Mouse (Mus musculus) heart, adult 2 months (tissue): ENCODE results near the gene Tpst1. TPM values are rescaled to one million over a fixed set of nuclear protein-coding genes. Genes with fewer than 3 reads are reported as not detected.

Experiments
- DNase-seq, 2 experiments: peaks; one replicate each; pipeline ENCODE4 v3.0.0; 2021
- H3K27ac ChIP-seq: fragments of 200-600 bp; 2 replicates; pipeline ENCODE4 v1.8.1; 2022
- H3K27me3 ChIP-seq: fragments of 200-500 bp; 2 replicates; pipeline ENCODE4 v1.6.1; 2012; ENCODE audit warnings: mild to moderate bottlenecking, low read length, inconsistent platforms, mixed read lengths; ENCODE audit not compliant: control insufficient read depth, insufficient read depth
- H3K36me3 ChIP-seq: fragments of 200-500 bp; 2 replicates; pipeline ENCODE4 v1.6.1; 2012; ENCODE audit warnings: low read length, inconsistent platforms; ENCODE audit not compliant: control insufficient read depth, insufficient read depth
- H3K4me1 ChIP-seq: fragments of 200-500 bp; 2 replicates; pipeline ENCODE4 v1.6.1; 2011; ENCODE audit warnings: low read length; ENCODE audit not compliant: control insufficient read depth, insufficient read depth
- H3K4me3 ChIP-seq: fragments of 200-600 bp; 2 replicates; pipeline ENCODE4 v1.8.1; 2022
- H3K79me2 ChIP-seq: fragments of 200-500 bp; replicated peaks from 2 replicates; pipeline ENCODE4 v1.6.1; 2012; ENCODE audit warnings: mild to moderate bottlenecking, inconsistent platforms, low read length, moderate library complexity, mixed read lengths; ENCODE audit not compliant: control insufficient read depth, insufficient read depth
- H3K9ac ChIP-seq: fragments of 200-500 bp; 2 replicates; pipeline ENCODE4 v1.6.1; 2012; ENCODE audit warnings: low read depth, mild to moderate bottlenecking, control low read depth, inconsistent platforms, low read length, mixed read lengths
- CTCF ChIP-seq: fragments of 200-600 bp; IDR thresholded peaks from 2 replicates; pipeline ENCODE4 v1.8.1; 2022; ENCODE audit warnings: antibody characterized with exemption, mild to moderate bottlenecking, moderate library complexity
- EP300 ChIP-seq: fragments of 200-500 bp; IDR thresholded peaks from 2 replicates; pipeline ENCODE4 v1.6.1; 2011; ENCODE audit warnings: low read depth, low read length, control low read depth; ENCODE audit not compliant: insufficient read depth
- POLR2A ChIP-seq: fragments of 200-500 bp; IDR thresholded peaks from 2 replicates; pipeline ENCODE4 v1.6.1; 2011; ENCODE audit warnings: mild to moderate bottlenecking, low read depth, low read length, control low read depth; ENCODE audit not compliant: insufficient read depth
- WGBS: fragments of 180-500 bp; shearing (Covaris S2); methylation state at CpG from one replicate; pipeline ENCODE4 v1.1.7; 2018; 5-methylcytosine and 5-hydroxymethylcytosine counted together
- intact Hi-C: fragments of 180-260 bp; cut with DNase I; formaldehyde crosslinking; loops from one replicate; pipeline ENCODE4 v1.15.1; 2025
- polyA plus RNA-seq: library from polyadenylated mRNA; depleted of rRNA; stranded (reverse); fragments of >200 nt; gene quantifications from 2 replicates; pipeline ENCODE4 v1.2.3, GENCODE M21; 2012; rRNA removed
- total RNA-seq, 2 experiments: library from RNA; stranded (reverse); gene quantifications; 2 replicates each; pipeline ENCODE4 v1.2.3; 2021

Tpst1 gene
- total and polyA plus RNA-seq, 3 experiments: 7.4 to 10.1 (median 9.4) TPM

- Histone ChIP-seq H3K27ac (no peak overlapping the region), H3K4me3 (no peak overlapping the region)
- DNase-seq: no peak
These were observed 107.2 kb downstream of the Tpst1 start for GRCm38 (mm10) chr5:130180362-130180761.

GRCm38 (mm10) chr5:130181740-130182540 lies 108.8 kb downstream of the Tpst1 start:
- intact Hi-C loops: no loop called here
- Histone ChIP-seq H3K9ac (no peak overlapping the region), H3K27ac (no peak overlapping the region), H3K4me1 (peaks cover 7% of the 10 kb centered on the region), H3K79me2 (peaks cover 2% of the 10 kb centered on the region; the same call in 1 of the 2 replicates), H3K36me3 (peaks cover 3% of the 10 kb centered on the region; the same call in 1 of the 2 replicates), H3K4me3 (no peak overlapping the region), H3K27me3 (no peaks in the 10 kb centered on the region)
- no peak for DNase-seq
- TF ChIP-seq EP300: no peak
- TF ChIP-seq POLR2A: no peak
- TF ChIP-seq CTCF: no peak
- 78% methylated on average over 6 of the region's 6 CpGs for WGBS

More at GRCm38 (mm10) chr5:130180362-130180761, 107.2 kb downstream of the Tpst1 start:
- TF ChIP-seq POLR2A: no peak
- 0 out of 2 replicates have a peak, but pooled peaks have one; percentile 6 for TF ChIP-seq CTCF
- intact Hi-C loops: no loop called here
- Histone ChIP-seq H3K9ac (no peak overlapping the region), H3K27me3 (no peaks in the 10 kb centered on the region), H3K36me3 (no peaks in the 10 kb centered on the region), H3K79me2 (peaks cover 2% of the 10 kb centered on the region; the same call in 1 of the 2 replicates), H3K4me1 (peaks cover 7% of the 10 kb centered on the region)
- WGBS: 52% methylated on average over 7 of the region's 7 CpGs

GRCm38 (mm10) chr5:130182541-130182821 lies 109.4 kb downstream of the Tpst1 start:
- no peaks in the 10 kb centered on the region for H3K27me3 ChIP-seq
- H3K4me3 ChIP-seq: no peak overlapping the region
- 94% methylated on average over 3 of the region's 3 CpGs for WGBS
- H3K79me2 ChIP-seq: peaks cover 2% of the 10 kb centered on the region; the same call in 1 of the 2 replicates
- peaks cover 3% of the 10 kb centered on the region; the same call in 1 of the 2 replicates for H3K36me3 ChIP-seq
- TF ChIP-seq CTCF (no peak), EP300 (no peak), POLR2A (no peak)
- intact Hi-C loops: no loop called here
- DNase-seq: no peak
- H3K4me1 ChIP-seq: peaks cover 7% of the 10 kb centered on the region
- no peak overlapping the region for H3K9ac ChIP-seq
- no peak overlapping the region for H3K27ac ChIP-seq

DNA sequence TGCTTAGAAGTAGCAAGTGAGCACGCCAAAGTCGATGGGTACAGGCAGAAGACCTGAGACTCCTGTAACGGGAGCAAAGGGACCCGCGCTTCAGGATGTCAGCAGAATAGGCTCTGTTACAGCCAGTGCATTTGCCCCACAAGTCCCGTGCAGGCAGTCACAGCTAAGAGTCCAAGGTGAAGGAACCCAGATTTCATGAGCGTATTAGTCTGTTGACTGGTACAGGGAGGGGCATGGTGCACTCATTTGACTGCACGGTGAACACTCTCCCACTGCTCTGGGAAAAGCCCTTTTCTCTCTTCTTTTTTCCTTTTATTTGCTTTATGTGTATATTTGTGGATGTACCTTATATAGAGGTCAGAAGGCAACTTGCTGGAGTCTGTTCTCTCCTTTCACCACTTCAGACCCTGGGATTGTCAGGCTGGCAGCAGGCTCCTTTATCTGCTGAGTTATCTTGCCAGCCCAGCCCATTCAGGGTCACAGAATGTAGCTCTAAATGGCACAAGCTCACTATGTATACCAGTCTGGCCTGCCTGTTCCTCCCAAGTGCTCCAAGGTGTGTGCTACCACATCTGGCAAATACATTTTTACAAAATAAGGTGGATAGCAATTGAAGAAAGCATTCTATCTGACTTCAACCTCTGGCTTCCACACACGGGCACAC lies 111.2 kb downstream of the Tpst1 start:
- TF ChIP-seq POLR2A (no peak), EP300 (no peak), CTCF (no peak)
- intact Hi-C loops: no loop called here
- H3K79me2 ChIP-seq: no peaks in the 10 kb centered on the region; the same call in 1 of the 2 replicates
- WGBS: 72% methylated on average over 9 of the region's 9 CpGs
- H3K36me3 ChIP-seq: peaks cover 3% of the 10 kb centered on the region; the same call in 1 of the 2 replicates
- no peak overlapping the region for H3K4me3 ChIP-seq
- H3K4me1 ChIP-seq: peaks cover 7% of the 10 kb centered on the region
- H3K27ac ChIP-seq: no peak overlapping the region
- H3K9ac ChIP-seq: no peak overlapping the region
- DNase-seq: no peak
- no peaks in the 10 kb centered on the region for H3K27me3 ChIP-seq

- peaks cover 6% of the 10 kb centered on the region for H3K4me1 ChIP-seq
- peaks cover 3% of the 10 kb centered on the region; the same call in 1 of the 2 replicates for H3K36me3 ChIP-seq
- no peaks in the 10 kb centered on the region; the same call in 1 of the 2 replicates for H3K79me2 ChIP-seq
- 66% methylated on average over 6 of the region's 6 CpGs for WGBS
- no peak overlapping the region for H3K9ac ChIP-seq
- no peak for DNase-seq
- TF ChIP-seq EP300 (no peak), CTCF (no peak), POLR2A (no peak)
- H3K27ac ChIP-seq: no peak overlapping the region
- intact Hi-C loops: no loop called here
- no peaks in the 10 kb centered on the region for H3K27me3 ChIP-seq
- no peak overlapping the region for H3K4me3 ChIP-seq
These were observed 112.2 kb downstream of the Tpst1 start for GRCm38 (mm10) chr5:130185312-130185711.

Other genes starting within 250 kb of the Tpst1 start
- gene Sumf2, start 226.3 kb upstream of the Tpst1 start, total RNA-seq: 10 to 100 TPM in 1 of 2 experiments, 1 to 10 TPM in 1; 9.1 to 10.9 TPM
- gene Sumf2, start 226.3 kb upstream of the Tpst1 start, polyA plus RNA-seq: 6.2 and 7.0 TPM in 2 replicates
- 1,000 to 10,000 TPM; 1,016 to 1,153 TPM for gene Chchd2, start 185.9 kb upstream of the Tpst1 start, total RNA-seq
- gene Chchd2, start 185.9 kb upstream of the Tpst1 start, polyA plus RNA-seq: 778 and 988 TPM in 2 replicates
- gene Zbed5, start 177.6 kb upstream of the Tpst1 start, total RNA-seq: under 1 TPM; 0.26 to 0.55 TPM
- 0.33 and 0.85 TPM in 2 replicates for gene Zbed5, start 177.6 kb upstream of the Tpst1 start, polyA plus RNA-seq
- gene Phkg1, start 174.8 kb upstream of the Tpst1 start, total RNA-seq: 10 to 100 TPM; 15.5 to 16.8 TPM
- gene Phkg1, start 174.8 kb upstream of the Tpst1 start, polyA plus RNA-seq: 39.8 and 69.6 TPM in 2 replicates
- 1 to 10 TPM in 1 of 2 experiments, under 1 TPM in 1; 0.44 to 1.5 TPM for gene Nupr1l, start 164.8 kb upstream of the Tpst1 start, total RNA-seq
- gene Nupr1l, start 164.8 kb upstream of the Tpst1 start, polyA plus RNA-seq: 1.7 and 2.0 TPM in 2 replicates
- gene Vkorc1l1, start 131.4 kb upstream of the Tpst1 start, total RNA-seq: 10 to 100 TPM; 14.3 to 17.9 TPM
- gene Vkorc1l1, start 131.4 kb upstream of the Tpst1 start, polyA plus RNA-seq: 12.4 and 18.3 TPM in 2 replicates
- gene Gusb, start 70.3 kb upstream of the Tpst1 start, total RNA-seq: 10 to 100 TPM; 12.8 to 13.0 TPM
- gene Gusb, start 70.3 kb upstream of the Tpst1 start, polyA plus RNA-seq: 17.9 and 25.3 TPM in 2 replicates
- 1 to 10 TPM; 3.2 to 4.6 TPM for gene Asl, start 44.1 kb upstream of the Tpst1 start, total RNA-seq
- 5.9 and 6.5 TPM in 2 replicates for gene Asl, start 44.1 kb upstream of the Tpst1 start, polyA plus RNA-seq
- gene Crcp, start 44.0 kb upstream of the Tpst1 start, total RNA-seq: 10 to 100 TPM in 1 of 2 experiments, 1 to 10 TPM in 1; 9.3 to 11.2 TPM
- 9.5 and 10.3 TPM in 2 replicates for gene Crcp, start 44.0 kb upstream of the Tpst1 start, polyA plus RNA-seq
- 1 to 10 TPM; 1.5 to 3.7 TPM for gene Kctd7, start 71.5 kb downstream of the Tpst1 start, total RNA-seq
- 2.5 and 3.1 TPM in 2 replicates for gene Kctd7, start 71.5 kb downstream of the Tpst1 start, polyA plus RNA-seq
- gene Rabgef1, start 98.5 kb downstream of the Tpst1 start, total RNA-seq: 10 to 100 TPM; 19.6 to 25.5 TPM
- 15.2 and 15.6 TPM in 2 replicates for gene Rabgef1, start 98.5 kb downstream of the Tpst1 start, polyA plus RNA-seq
- 10 to 100 TPM; 35.7 to 46.1 TPM for gene Tmem248, start 143.8 kb downstream of the Tpst1 start, total RNA-seq
- gene Tmem248, start 143.8 kb downstream of the Tpst1 start, polyA plus RNA-seq: 20.8 and 26.1 TPM in 2 replicates
- gene Sbds, start 182.2 kb downstream of the Tpst1 start, total RNA-seq: 10 to 100 TPM; 45.8 to 48.7 TPM
- gene Sbds, start 182.2 kb downstream of the Tpst1 start, polyA plus RNA-seq: 22.0 and 25.4 TPM in 2 replicates
- 1 to 10 TPM; 7.0 to 9.8 TPM for gene Tyw1, start 182.3 kb downstream of the Tpst1 start, total RNA-seq
- gene Tyw1, start 182.3 kb downstream of the Tpst1 start, polyA plus RNA-seq: 5.1 and 5.7 TPM in 2 replicates